Comparison of ENCODE assay signal across 20 mouse cellular contexts in the genomic region with DNA sequence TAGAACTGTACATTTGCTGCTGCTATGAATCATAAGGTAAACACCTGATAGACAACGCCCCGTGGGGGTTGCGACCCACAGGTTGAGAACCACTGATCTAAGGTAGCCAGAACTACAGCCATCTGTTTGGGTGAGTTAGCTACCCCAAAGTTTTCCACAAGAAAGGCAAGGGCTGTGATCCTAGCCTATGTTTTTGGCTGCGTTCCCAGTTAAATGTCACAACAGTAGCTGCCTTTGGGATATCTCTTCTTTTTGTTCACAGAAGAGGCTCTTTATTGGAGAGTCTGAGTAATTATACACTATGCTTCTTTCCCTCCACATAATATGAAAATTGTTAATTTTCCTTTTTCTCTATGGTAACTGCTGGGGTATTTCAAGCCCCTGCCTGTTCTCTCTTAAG. TPM values are rescaled to one million over a fixed set of nuclear protein-coding genes. Genes with fewer than 3 reads are reported as not detected.
DNase-seq lines count a peak whose midpoint lies in the region; ATAC-seq and TF ChIP-seq lines count a peak whose summit lies in the region.
"Had no signal": no experiment of that assay in that cellular context is flagged by ENCODE, and none has a peak within 500 bp of the region (broad histone marks: within the 10 kb centered on the region; RNA-seq: fewer than 3 reads in every experiment).

No protein-coding gene starts in this region.

- 89% methylated on average over 4 of the region's 4 CpGs for WGBS in heart, embryonic 10.5 days
- WGBS in hindbrain, embryonic 13.5 days, result 97% methylated on average over 4 of the region's 4 CpGs
- WGBS in hindbrain, postnatal 0 days, result 84% methylated on average over 4 of the region's 4 CpGs
- WGBS in neural tube, embryonic 15.5 days, result 88% methylated on average over 4 of the region's 4 CpGs
- 74% methylated on average over 4 of the region's 4 CpGs for WGBS in forebrain, postnatal 0 days

- H3K4me2 ChIP-seq in hindbrain, embryonic 13.5 days, result no peak overlapping the region
- H3K4me2 ChIP-seq in hindbrain, postnatal 0 days (ENCODE audit: low read depth, low read length), result no peak overlapping the region
- 0 out of 2 replicates have a peak overlapping the region, but pooled peaks have one; percentile 23 for H3K4me2 ChIP-seq in neural tube, embryonic 15.5 days
- no peak overlapping the region for H3K4me2 ChIP-seq in forebrain, postnatal 0 days (ENCODE audit: low read depth)
- H3K4me2 ChIP-seq: lung, embryonic 15.5 days; midbrain, embryonic 11.5 days had no signal

- H3K27ac ChIP-seq in heart, embryonic 10.5 days, result 0 out of 2 replicates have a peak overlapping the region, but pooled peaks have one; percentile 59
- H3K27ac ChIP-seq in hindbrain, embryonic 13.5 days, result peak overlapping the region; percentile 66; the same call in 1 of the 2 replicates
- H3K27ac ChIP-seq in hindbrain, postnatal 0 days, result no peak overlapping the region
- H3K27ac ChIP-seq in neural tube, embryonic 15.5 days (replicated peaks), result peak overlapping the region; percentile 67
- peak overlapping the region; percentile 24; the same call in 1 of the 2 replicates for H3K27ac ChIP-seq in forebrain, postnatal 0 days (ENCODE audit: low read depth, low read length)
- H3K27ac ChIP-seq: limb, embryonic 10.5 days; lung, embryonic 15.5 days had no signal

- H3K9me3 ChIP-seq in heart, embryonic 10.5 days, result 0 out of 2 replicates have a peak, but pooled peaks cover 5% of the 10 kb centered on the region
- no peaks in the 10 kb centered on the region for H3K9me3 ChIP-seq in hindbrain, embryonic 13.5 days
- H3K9me3 ChIP-seq in hindbrain, postnatal 0 days (ENCODE audit: low read length), result no peaks in the 10 kb centered on the region
- H3K9me3 ChIP-seq in neural tube, embryonic 15.5 days (replicated peaks), result no peaks in the 10 kb centered on the region
- H3K9me3 ChIP-seq in forebrain, postnatal 0 days (ENCODE audit: low read length), result no peaks in the 10 kb centered on the region
- H3K9me3 ChIP-seq: lung, embryonic 15.5 days had no signal

- H3K36me3 ChIP-seq in heart, embryonic 10.5 days, result no peaks in the 10 kb centered on the region
- H3K36me3 ChIP-seq in hindbrain, embryonic 13.5 days, result no peaks in the 10 kb centered on the region
- H3K36me3 ChIP-seq in hindbrain, postnatal 0 days (ENCODE audit: insufficient read depth, low read length), result no peaks in the 10 kb centered on the region
- H3K36me3 ChIP-seq in neural tube, embryonic 15.5 days, result no peaks in the 10 kb centered on the region
- no peaks in the 10 kb centered on the region for H3K36me3 ChIP-seq in forebrain, postnatal 0 days (ENCODE audit: insufficient read depth)
- H3K36me3 ChIP-seq: hindbrain, embryonic 12.5 days; limb, embryonic 10.5 days; lung, embryonic 15.5 days had no signal

- ATAC-seq in hindbrain, embryonic 13.5 days (ENCODE audit: low FRiP score), result no peak
- no peak for ATAC-seq in hindbrain, postnatal 0 days
- ATAC-seq in neural tube, embryonic 15.5 days (ENCODE audit: low FRiP score), result no peak
- 0 out of 2 replicates have a peak, but pooled peaks have one; percentile 2 for ATAC-seq in forebrain, postnatal 0 days

- H3K9ac ChIP-seq in hindbrain, embryonic 13.5 days, result no peak overlapping the region
- H3K9ac ChIP-seq in hindbrain, postnatal 0 days (replicated peaks; ENCODE audit: low read length), result no peak overlapping the region
- no peak overlapping the region for H3K9ac ChIP-seq in neural tube, embryonic 15.5 days (replicated peaks)
- H3K9ac ChIP-seq in forebrain, postnatal 0 days, result no peak overlapping the region
- H3K9ac ChIP-seq: hindbrain, embryonic 12.5 days; lung, embryonic 15.5 days had no signal

- TF ChIP-seq CTCF in hindbrain, postnatal 0 days (IDR thresholded peaks at IDR 0.05; ENCODE audit: low read depth), result no peak
- no peak for TF ChIP-seq CTCF in forebrain, postnatal 0 days (IDR thresholded peaks at IDR 0.05; ENCODE audit: low read depth)

- no peaks in the 10 kb centered on the region; the same call in 1 of the 2 replicates for H3K27me3 ChIP-seq in heart, embryonic 10.5 days (ENCODE audit: insufficient read depth, poor library complexity, severe bottlenecking)
- H3K27me3 ChIP-seq in hindbrain, embryonic 13.5 days, result no peaks in the 10 kb centered on the region
- H3K27me3 ChIP-seq in hindbrain, postnatal 0 days (ENCODE audit: insufficient read depth, low read length), result no peaks in the 10 kb centered on the region
- H3K27me3 ChIP-seq in neural tube, embryonic 15.5 days (replicated peaks), result no peaks in the 10 kb centered on the region
- no peaks in the 10 kb centered on the region for H3K27me3 ChIP-seq in forebrain, postnatal 0 days (ENCODE audit: insufficient read depth, low read length)
- H3K27me3 ChIP-seq: hindbrain, embryonic 12.5 days; lung, embryonic 15.5 days had no signal

- no peak for DNase-seq in heart, embryonic 10.5 days (ENCODE audit: low spot score)
- DNase-seq in heart, postnatal 10 days, result no peak
- no peak for DNase-seq in hindbrain, postnatal 0 days (ENCODE audit: low spot score)
- no peak for DNase-seq in neural tube, embryonic 10.5 days (ENCODE audit: extremely low spot score, low spot score)
- peak; percentile 35 for DNase-seq in forebrain, postnatal 0 days
- no peak for DNase-seq in cerebellum, postnatal 36 days
- DNase-seq: adrenal gland, adult 2 months; cerebellum, adult 11 months; gastrocnemius, postnatal 10 days; kidney, adult 8-10 months; kidney, postnatal 36 days; layer of hippocampus, adult 9-11 months; right cerebral cortex, postnatal 25 days had no signal

- H3K4me3 ChIP-seq in heart, embryonic 10.5 days, result no peak overlapping the region
- H3K4me3 ChIP-seq in hindbrain, embryonic 13.5 days, result no peak overlapping the region
- no peak overlapping the region for H3K4me3 ChIP-seq in hindbrain, postnatal 0 days (ENCODE audit: low read length)
- H3K4me3 ChIP-seq in neural tube, embryonic 15.5 days (replicated peaks), result no peak overlapping the region
- H3K4me3 ChIP-seq in forebrain, postnatal 0 days (ENCODE audit: low read depth, low read length), result no peak overlapping the region
- H3K4me3 ChIP-seq: heart, adult 2 months; hindbrain, embryonic 12.5 days; limb, embryonic 10.5 days; lung, embryonic 15.5 days had no signal

- intact Hi-C loops in heart, postnatal 10 days (cut with DNase I), result loop anchor here (2.0 kb wide), 1 partner anchor 42 kb away; no protein-coding TSS in a partner anchor

- H3K4me1 ChIP-seq in heart, embryonic 10.5 days, result peaks cover 22% of the 10 kb centered on the region
- peaks cover 33% of the 10 kb centered on the region for H3K4me1 ChIP-seq in hindbrain, embryonic 13.5 days (replicated peaks)
- H3K4me1 ChIP-seq in hindbrain, postnatal 0 days (ENCODE audit: insufficient read depth, low read length), result peaks cover 8% of the 10 kb centered on the region
- H3K4me1 ChIP-seq in neural tube, embryonic 15.5 days, result peaks cover 30% of the 10 kb centered on the region
- peaks cover 4% of the 10 kb centered on the region; the same call in 1 of the 2 replicates for H3K4me1 ChIP-seq in forebrain, postnatal 0 days (ENCODE audit: insufficient read depth)

RNA-seq across cellular contexts. Expression of gene Fry, which starts 3.7 kb away (rescaled TPM):
- 14.7 and 20.3 TPM in 2 replicates for polyA plus RNA-seq in heart, embryonic 10.5 days (2016; fragmentation: Nextera tagmentation; extraction: Ambion mirVana)
- total RNA-seq in heart, postnatal 10 days (2021), result 100 to 1,000 TPM; 153 to 196 TPM
- 40.7 and 40.9 TPM in 2 replicates for polyA plus RNA-seq in hindbrain, embryonic 13.5 days (2015; fragmentation: Nextera tagmentation; extraction: Ambion mirVana)
- total RNA-seq in hindbrain, postnatal 0 days (2014; rRNA removed), result 122 and 126 TPM in 2 replicates
- 47.7 and 48.9 TPM in 2 replicates for polyA plus RNA-seq in hindbrain, postnatal 0 days (2015; fragmentation: Nextera tagmentation; extraction: Ambion mirVana)
- 41.7 and 51.4 TPM in 2 replicates for polyA plus RNA-seq in neural tube, embryonic 15.5 days (2015; fragmentation: Nextera tagmentation; extraction: Ambion mirVana)
- 111 and 130 TPM in 2 replicates for total RNA-seq in forebrain, postnatal 0 days (2014; rRNA removed)
- 31.5 and 47.6 TPM in 2 replicates for polyA plus RNA-seq in forebrain, postnatal 0 days (2015; fragmentation: Nextera tagmentation; extraction: Ambion mirVana)
